Mouse (Mus musculus) C2C12 (cell line): ENCODE measurements at regions not wholly inside any gene's neighbourhood (a gene's known extent, or its start where the extent isn't known, plus 50 kb on each side); places are given as distances from the start of the nearest gene placed in this dataset.
A peak's percentile ranks its signal among the peaks of the same experiment; 100 is the strongest.

Experiments used
- H3K27me3 ChIP-seq: one replicate; pipeline ENCODE4 v1.6.1; 2011; ENCODE audit not compliant: control insufficient read depth, insufficient read depth, insufficient read length
- H3K36me3 ChIP-seq: one replicate; pipeline ENCODE4 v1.6.1; 2011; ENCODE audit not compliant: control insufficient read depth, insufficient read depth
- H3K4me3 ChIP-seq: one replicate; pipeline ENCODE4 v1.5.1; 2011; ENCODE audit warnings: mild to moderate bottlenecking, control low read depth; ENCODE audit not compliant: poor library complexity, insufficient read depth, severe bottlenecking
- H3K79me2 ChIP-seq: one replicate; pipeline ENCODE4 v1.6.1; 2011; ENCODE audit not compliant: control insufficient read depth, insufficient read depth
- H3K79me3 ChIP-seq: one replicate; pipeline ENCODE4 v1.6.1; 2011; ENCODE audit warnings: low read depth, control low read depth
- H3ac ChIP-seq: one replicate; pipeline ENCODE3; 2011; ENCODE audit warnings: low read depth; ENCODE audit not compliant: control insufficient read depth, insufficient read length
- CEBPB ChIP-seq: IDR thresholded peaks from one replicate; pipeline ENCODE4 v1.6.1; 2011; ENCODE audit warnings: low read depth, mild to moderate bottlenecking, control low read depth, moderate library complexity
- CTCF ChIP-seq: IDR thresholded peaks from one replicate; pipeline ENCODE4 v1.5.1; 2011; ENCODE audit not compliant: control insufficient read depth, insufficient read depth, insufficient read length
- FOSL1 ChIP-seq: IDR thresholded peaks from one replicate; pipeline ENCODE4 v1.8.0; 2011; ENCODE audit warnings: mild to moderate bottlenecking, low read length; ENCODE audit not compliant: poor library complexity, insufficient read depth, severe bottlenecking
- MAX ChIP-seq: IDR thresholded peaks from one replicate; pipeline ENCODE4 v1.6.1; 2011; ENCODE audit warnings: mild to moderate bottlenecking, control low read depth
- MYOD1 ChIP-seq: IDR thresholded peaks from one replicate; pipeline ENCODE4 v1.6.1; 2011; ENCODE audit warnings: low read depth; ENCODE audit not compliant: control insufficient read depth, insufficient read length
- MYOG ChIP-seq: IDR thresholded peaks from one replicate; pipeline ENCODE4 v1.6.1; 2011; ENCODE audit not compliant: control insufficient read depth, insufficient read length; ENCODE audit errors: extremely low read depth
- USF1 ChIP-seq: IDR thresholded peaks from one replicate; pipeline ENCODE4 v1.6.1; 2011; ENCODE audit warnings: low read depth, mild to moderate bottlenecking, control low read depth, moderate library complexity

DNA sequence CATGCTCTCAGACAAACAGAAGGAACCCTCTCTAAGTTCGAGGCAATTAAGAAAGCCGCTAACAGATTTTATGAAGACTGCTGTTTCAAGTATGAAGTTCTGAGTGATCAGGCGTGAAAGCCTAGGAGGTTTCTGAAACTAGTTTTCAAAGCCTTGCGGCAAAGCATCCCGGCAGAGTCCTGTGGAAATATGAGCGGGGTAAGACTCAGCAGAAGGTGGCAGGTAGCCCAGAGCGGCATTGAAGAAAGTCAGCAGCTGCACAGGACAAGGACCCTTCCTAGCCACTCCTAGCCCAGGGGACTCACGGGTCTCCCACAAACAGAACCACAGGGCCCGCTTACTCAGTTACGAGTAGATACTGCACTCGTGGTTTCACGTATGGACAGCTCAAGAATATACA, 54.8 kb upstream of the Zfp280d start:
- Histone ChIP-seq H3K79me3 (no peaks in the 10 kb centered on the region), H3ac (no peak overlapping the region), H3K79me2 (no peaks in the 10 kb centered on the region), H3K36me3 (no peaks in the 10 kb centered on the region), H3K27me3 (no peaks in the 10 kb centered on the region), H3K4me3 (no peak overlapping the region)
- TF ChIP-seq CEBPB (no peak), MYOD1 (peak; percentile 93)

GRCm38 (mm10) chr9:72221333-72221732, 53.3 kb upstream of the Zfp280d start:
- H3K79me3 ChIP-seq, result no peaks in the 10 kb centered on the region
- no peaks in the 10 kb centered on the region for H3K36me3 ChIP-seq
- H3ac ChIP-seq, result no peak overlapping the region
- H3K79me2 ChIP-seq, result no peaks in the 10 kb centered on the region
- TF ChIP-seq MYOG (no peak), MAX (no peak), MYOD1 (no peak), CEBPB (no peak), FOSL1 (no peak), USF1 (no peak), CTCF (no peak)
- H3K27me3 ChIP-seq, result no peaks in the 10 kb centered on the region
- no peak overlapping the region for H3K4me3 ChIP-seq
